Mouse (Mus musculus): ENCODE data around the gene Pakap.

DNA sequence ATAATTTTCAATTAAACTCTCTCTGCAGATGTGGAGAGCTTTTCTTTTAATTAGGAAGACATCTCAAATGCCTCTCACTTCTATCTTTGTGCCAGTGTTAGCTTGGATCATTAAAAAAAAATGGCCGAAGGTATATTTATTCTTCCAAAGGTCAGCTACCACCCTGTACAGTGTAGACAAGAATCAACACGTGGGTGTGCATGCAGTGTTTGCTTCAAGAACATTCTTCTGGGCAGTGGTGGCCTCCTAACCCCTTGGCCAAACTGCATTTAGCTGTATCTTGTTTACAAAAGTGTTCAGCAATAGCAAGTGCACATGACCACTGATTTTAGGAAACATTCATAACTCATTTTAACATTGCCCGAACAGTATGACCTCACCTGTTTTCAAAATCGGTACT is 241.5 kb downstream of the Pakap start:
- no peak for TF ChIP-seq CTCF (IDR thresholded peaks at IDR 0.05; ENCODE audit: low read depth)
- TF ChIP-seq EP300 (IDR thresholded peaks at IDR 0.05; ENCODE audit: low read depth) = no peak

Measured in liver, embryonic 14.5 days (tissue).